Mouse (Mus musculus): Measurements from ENCODE around the gene Fam120a.

The Fam120a gene

GRCm38 (mm10) chr13:48966851-48967821 is 681 bp downstream of the Fam120a start:
- in situ Hi-C loops (cut with MboI, MseI), result loop anchor here (10.0 kb wide), 1 partner anchor 458 kb away; the partner anchor contains the start of gene Ippk

- in situ Hi-C loops (cut with MboI, MseI), result loop anchor here (10.0 kb wide), 1 partner anchor 459 kb away; the partner anchor contains the start of gene Ippk
These were observed 2.0 kb downstream of the Fam120a start for GRCm38 (mm10) chr13:48965559-48966525.

- in situ Hi-C loops (cut with MboI, MseI), result loop anchor here (10.0 kb wide), 1 partner anchor 460 kb away; the partner anchor contains the start of gene Ippk
These were observed 3.0 kb downstream of the Fam120a start for GRCm38 (mm10) chr13:48964850-48965249.

- in situ Hi-C loops (cut with MboI, MseI), result loop anchor here (10.0 kb wide), 1 partner anchor 462 kb away; the partner anchor contains the start of gene Ippk
These were observed 4.7 kb downstream of the Fam120a start for GRCm38 (mm10) chr13:48963111-48963510.

- in situ Hi-C loops (cut with MboI, MseI), result loop anchor here (10.0 kb wide), 1 partner anchor 462 kb away; the partner anchor contains the start of gene Ippk
These were observed 5.3 kb downstream of the Fam120a start for GRCm38 (mm10) chr13:48962519-48962918.

- in situ Hi-C loops (cut with MboI, MseI), result no loop called here
These were observed 9.2 kb downstream of the Fam120a start for GRCm38 (mm10) chr13:48958608-48959007.

- in situ Hi-C loops (cut with MboI, MseI), result no loop called here
These were observed 13.0 kb downstream of the Fam120a start for GRCm38 (mm10) chr13:48954825-48955224.

- in situ Hi-C loops (cut with MboI, MseI), result no loop called here
These were observed 17.1 kb downstream of the Fam120a start for GRCm38 (mm10) chr13:48950600-48951241.

GRCm38 (mm10) chr13:48948951-48949350 is 18.9 kb downstream of the Fam120a start:
- in situ Hi-C loops (cut with MboI, MseI), result no loop called here

GRCm38 (mm10) chr13:48944571-48944970 is 23.2 kb downstream of the Fam120a start:
- in situ Hi-C loops (cut with MboI, MseI), result no loop called here

- in situ Hi-C loops (cut with MboI, MseI), result no loop called here
These were observed 25.3 kb downstream of the Fam120a start for GRCm38 (mm10) chr13:48942471-48942870.

- in situ Hi-C loops (cut with MboI, MseI), result no loop called here
These were observed 26.0 kb downstream of the Fam120a start for GRCm38 (mm10) chr13:48941773-48942172.

GRCm38 (mm10) chr13:48934597-48934996 is 33.2 kb downstream of the Fam120a start:
- in situ Hi-C loops (cut with MboI, MseI), result no loop called here

- in situ Hi-C loops (cut with MboI, MseI), result no loop called here
These were observed 35.1 kb downstream of the Fam120a start for GRCm38 (mm10) chr13:48932692-48933091.

- in situ Hi-C loops (cut with MboI, MseI), result no loop called here
These were observed 36.1 kb downstream of the Fam120a start for GRCm38 (mm10) chr13:48931687-48932086.

GRCm38 (mm10) chr13:48931232-48931631 is 36.6 kb downstream of the Fam120a start:
- in situ Hi-C loops (cut with MboI, MseI), result no loop called here

- in situ Hi-C loops (cut with MboI, MseI), result no loop called here
These were observed 38.2 kb downstream of the Fam120a start for GRCm38 (mm10) chr13:48929535-48930110.

GRCm38 (mm10) chr13:48927609-48928008 is 40.2 kb downstream of the Fam120a start:
- in situ Hi-C loops (cut with MboI, MseI), result no loop called here

- in situ Hi-C loops (cut with MboI, MseI), result loop anchor here (25.0 kb wide), 1 partner anchor 790 kb away; no protein-coding TSS in a partner anchor
These were observed 45.1 kb downstream of the Fam120a start for GRCm38 (mm10) chr13:48922712-48923111.

GRCm38 (mm10) chr13:48921256-48921655 is 46.6 kb downstream of the Fam120a start:
- in situ Hi-C loops (cut with MboI, MseI), result loop anchor here (25.0 kb wide), 1 partner anchor 791 kb away; no protein-coding TSS in a partner anchor
